Mouse (Mus musculus) liver, embryonic 14.5 days (tissue): Measurements from ENCODE around the gene Hsd17b3.

Experiments
- CTCF ChIP-seq: IDR thresholded peaks from 2 replicates; pipeline ENCODE4 v1.5.1; 2016; ENCODE audit warnings: antibody characterized with exemption, low read depth, control low read depth
- EP300 ChIP-seq: IDR thresholded peaks from 2 replicates; pipeline ENCODE4 v1.6.1; 2016; ENCODE audit warnings: antibody characterized with exemption, low read depth

GRCm38 (mm10) chr13:64088057-64088456 is 973 bp downstream of the Hsd17b3 start:
- TF ChIP-seq CTCF (no peak), EP300 (no peak)
